Mouse (Mus musculus): ENCODE measurements at regions not wholly inside any gene's neighbourhood (a gene's known extent, or its start where the extent isn't known, plus 50 kb on each side); places are given as distances from the start of the nearest gene placed in this dataset.
A peak's percentile ranks its signal among the peaks of the same experiment; 100 is the strongest.

- 62% methylated on average over 8 of the region's 8 CpGs for WGBS
- Histone ChIP-seq H3K9me3 (ENCODE audit: control insufficient read depth, low read length) (no peaks in the 10 kb centered on the region), H3K4me3 (ENCODE audit: low read depth, low read length) (no peak overlapping the region), H3K27ac (ENCODE audit: low read depth, low read length) (no peak overlapping the region), H3K4me1 (replicated peaks; ENCODE audit: control insufficient read depth, insufficient read depth, low read length) (no peaks in the 10 kb centered on the region), H3K4me2 (replicated peaks; ENCODE audit: low read depth, low read length) (no peak overlapping the region), H3K27me3 (ENCODE audit: control insufficient read depth, insufficient read depth, low read length) (no peaks in the 10 kb centered on the region), H3K9ac (ENCODE audit: low read depth, low read length) (no peak overlapping the region), H3K36me3 (ENCODE audit: control insufficient read depth, insufficient read depth, low read length) (no peaks in the 10 kb centered on the region)
- no peak for DNase-seq (ENCODE audit: low spot score)
- peak; percentile 49 for ATAC-seq (ENCODE audit: low FRiP score)
These were observed 81.7 kb upstream of the Tmtc4 start for GRCm38 (mm10) chr14:123065566-123065965.

GRCm38 (mm10) chr14:123065136-123065535, 81.3 kb upstream of the Tmtc4 start:
- Histone ChIP-seq H3K9me3 (ENCODE audit: control insufficient read depth, low read length) (no peaks in the 10 kb centered on the region), H3K9ac (ENCODE audit: low read depth, low read length) (no peak overlapping the region), H3K4me2 (replicated peaks; ENCODE audit: low read depth, low read length) (no peak overlapping the region), H3K27me3 (ENCODE audit: control insufficient read depth, insufficient read depth, low read length) (no peaks in the 10 kb centered on the region), H3K4me1 (replicated peaks; ENCODE audit: control insufficient read depth, insufficient read depth, low read length) (no peaks in the 10 kb centered on the region), H3K4me3 (ENCODE audit: low read depth, low read length) (no peak overlapping the region), H3K36me3 (ENCODE audit: control insufficient read depth, insufficient read depth, low read length) (no peaks in the 10 kb centered on the region), H3K27ac (ENCODE audit: low read depth, low read length) (no peak overlapping the region)
- ATAC-seq (ENCODE audit: low FRiP score): peak; percentile 78
- no peak for DNase-seq (ENCODE audit: low spot score)
- WGBS: 46% methylated on average over 6 of the region's 6 CpGs

DNA sequence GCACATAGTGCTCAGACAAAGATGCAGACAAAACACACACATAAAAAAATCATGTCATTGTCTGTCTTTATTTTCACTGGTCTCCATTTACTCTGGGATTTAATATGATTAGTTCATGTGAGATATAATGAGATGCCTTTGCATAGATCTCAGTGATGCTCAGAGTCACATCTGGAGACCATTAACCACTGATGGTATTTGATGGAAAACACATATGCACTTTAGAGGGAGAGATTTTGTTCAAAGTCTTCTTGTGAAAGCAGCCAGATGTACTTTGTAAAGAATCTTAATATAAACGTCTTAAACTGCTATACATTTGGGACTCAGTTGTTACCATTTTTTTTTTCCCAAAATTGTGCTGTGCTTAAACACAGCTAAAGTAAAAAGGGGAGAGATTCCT, 79.1 kb upstream of the Tmtc4 start:
- no peak for DNase-seq (ENCODE audit: low spot score)
- no peaks in the 10 kb centered on the region for H3K36me3 ChIP-seq (ENCODE audit: control insufficient read depth, insufficient read depth, low read length)
- no peaks in the 10 kb centered on the region for H3K27me3 ChIP-seq (ENCODE audit: control insufficient read depth, insufficient read depth, low read length)
- H3K4me1 ChIP-seq (replicated peaks; ENCODE audit: control insufficient read depth, insufficient read depth, low read length): no peaks in the 10 kb centered on the region
- H3K9ac ChIP-seq (ENCODE audit: low read depth, low read length): no peak overlapping the region
- ATAC-seq (ENCODE audit: low FRiP score): no peak
- H3K4me3 ChIP-seq (ENCODE audit: low read depth, low read length): no peak overlapping the region
- H3K4me2 ChIP-seq (replicated peaks; ENCODE audit: low read depth, low read length): no peak overlapping the region
- H3K9me3 ChIP-seq (ENCODE audit: control insufficient read depth, low read length): no peaks in the 10 kb centered on the region
- no peak overlapping the region for H3K27ac ChIP-seq (ENCODE audit: low read depth, low read length)
- 60% methylated on average over 1 of the region's 1 CpGs for WGBS

- ATAC-seq (ENCODE audit: low FRiP score): no peak
- no peak overlapping the region for H3K4me2 ChIP-seq (replicated peaks; ENCODE audit: low read depth, low read length)
- no peaks in the 10 kb centered on the region for H3K36me3 ChIP-seq (ENCODE audit: control insufficient read depth, insufficient read depth, low read length)
- WGBS: 75% methylated on average over 4 of the region's 4 CpGs
- no peaks in the 10 kb centered on the region for H3K4me1 ChIP-seq (replicated peaks; ENCODE audit: control insufficient read depth, insufficient read depth, low read length)
- H3K4me3 ChIP-seq (ENCODE audit: low read depth, low read length): no peak overlapping the region
- DNase-seq (ENCODE audit: low spot score): no peak
- no peaks in the 10 kb centered on the region for H3K9me3 ChIP-seq (ENCODE audit: control insufficient read depth, low read length)
- H3K9ac ChIP-seq (ENCODE audit: low read depth, low read length): no peak overlapping the region
- H3K27ac ChIP-seq (ENCODE audit: low read depth, low read length): no peak overlapping the region
- no peaks in the 10 kb centered on the region for H3K27me3 ChIP-seq (ENCODE audit: control insufficient read depth, insufficient read depth, low read length)
These were observed 73.1 kb upstream of the Tmtc4 start for GRCm38 (mm10) chr14:123056976-123057375.

GRCm38 (mm10) chr14:123048451-123048850, 64.6 kb upstream of the Tmtc4 start:
- ATAC-seq (ENCODE audit: low FRiP score) (no peak), DNase-seq (ENCODE audit: low spot score) (no peak)
- no peaks in the 10 kb centered on the region for H3K4me1 ChIP-seq (replicated peaks; ENCODE audit: control insufficient read depth, insufficient read depth, low read length)
- no peak overlapping the region for H3K9ac ChIP-seq (ENCODE audit: low read depth, low read length)
- H3K9me3 ChIP-seq (ENCODE audit: control insufficient read depth, low read length): no peaks in the 10 kb centered on the region
- no peaks in the 10 kb centered on the region for H3K36me3 ChIP-seq (ENCODE audit: control insufficient read depth, insufficient read depth, low read length)
- H3K4me2 ChIP-seq (replicated peaks; ENCODE audit: low read depth, low read length): no peak overlapping the region
- H3K27ac ChIP-seq (ENCODE audit: low read depth, low read length): no peak overlapping the region
- H3K4me3 ChIP-seq (ENCODE audit: low read depth, low read length): no peak overlapping the region
- no peaks in the 10 kb centered on the region for H3K27me3 ChIP-seq (ENCODE audit: control insufficient read depth, insufficient read depth, low read length)

DNA sequence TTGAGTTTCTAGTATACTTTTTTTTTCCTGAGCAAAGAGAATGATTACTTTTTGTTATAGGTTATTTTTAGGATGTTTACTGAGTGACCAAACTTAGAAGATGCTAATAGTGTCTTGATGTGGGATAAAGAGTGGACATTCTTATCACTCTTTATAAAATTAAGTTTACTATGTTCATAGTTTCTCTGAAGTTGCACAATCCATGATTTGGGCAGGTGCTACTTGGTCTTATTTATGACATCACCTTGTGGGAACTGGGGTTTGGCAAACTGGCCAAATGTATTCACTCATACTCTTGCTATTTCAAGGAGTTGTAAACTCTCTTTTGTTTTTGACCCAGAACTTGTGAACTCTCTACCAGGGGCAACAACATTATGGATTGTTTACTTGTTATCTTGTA, 56.2 kb upstream of the Tmtc4 start:
- Histone ChIP-seq H3K27me3 (ENCODE audit: control insufficient read depth, insufficient read depth, low read length) (no peaks in the 10 kb centered on the region), H3K36me3 (ENCODE audit: control insufficient read depth, insufficient read depth, low read length) (no peaks in the 10 kb centered on the region), H3K4me1 (replicated peaks; ENCODE audit: control insufficient read depth, insufficient read depth, low read length) (no peaks in the 10 kb centered on the region), H3K4me2 (replicated peaks; ENCODE audit: low read depth, low read length) (no peak overlapping the region), H3K9ac (ENCODE audit: low read depth, low read length) (no peak overlapping the region), H3K9me3 (ENCODE audit: control insufficient read depth, low read length) (no peaks in the 10 kb centered on the region), H3K27ac (ENCODE audit: low read depth, low read length) (no peak overlapping the region), H3K4me3 (ENCODE audit: low read depth, low read length) (no peak overlapping the region)
- ATAC-seq (ENCODE audit: low FRiP score): no peak
- DNase-seq (ENCODE audit: low spot score): no peak

- ATAC-seq (ENCODE audit: low FRiP score): no peak
- 80% methylated on average over 2 of the region's 2 CpGs for WGBS
- no peak for DNase-seq (ENCODE audit: low spot score)
- H3K27me3 ChIP-seq (ENCODE audit: control insufficient read depth, insufficient read depth, low read length): no peaks in the 10 kb centered on the region
- no peak overlapping the region for H3K4me3 ChIP-seq (ENCODE audit: low read depth, low read length)
- no peak overlapping the region for H3K9ac ChIP-seq (ENCODE audit: low read depth, low read length)
- no peaks in the 10 kb centered on the region for H3K36me3 ChIP-seq (ENCODE audit: control insufficient read depth, insufficient read depth, low read length)
- H3K4me1 ChIP-seq (replicated peaks; ENCODE audit: control insufficient read depth, insufficient read depth, low read length): no peaks in the 10 kb centered on the region
- no peaks in the 10 kb centered on the region for H3K9me3 ChIP-seq (ENCODE audit: control insufficient read depth, low read length)
- no peak overlapping the region for H3K4me2 ChIP-seq (replicated peaks; ENCODE audit: low read depth, low read length)
- H3K27ac ChIP-seq (ENCODE audit: low read depth, low read length): no peak overlapping the region
These were observed 53.6 kb upstream of the Tmtc4 start for GRCm38 (mm10) chr14:123037444-123037843.

Measured in hindbrain, embryonic 11.5 days (tissue).